Mouse (Mus musculus) intestine, embryonic 15.5 days (tissue): ENCODE results near the gene Gm43951. TPM values are rescaled to one million over a fixed set of nuclear protein-coding genes. Genes with fewer than 3 reads are reported as not detected.
A peak's percentile ranks its signal among the peaks of the same experiment; 100 is the strongest.

Experiments
- ATAC-seq: fragments of 200-750 bp; cut with Nextera tagmentation; 2 replicates; pipeline ENCODE4 v1.8.0; 2017; ENCODE audit warnings: moderate TSS enrichment, moderate library complexity
- H3K27ac ChIP-seq: fragments of 300-500 bp; sonication (generic); 2 replicates; pipeline ENCODE4 v1.5.1; 2015; ENCODE audit warnings: mild to moderate bottlenecking, inconsistent platforms
- H3K27me3 ChIP-seq: fragments of 300-500 bp; sonication (generic); replicated peaks from 2 replicates; pipeline ENCODE4 v1.6.1; 2015; ENCODE audit warnings: inconsistent platforms
- H3K36me3 ChIP-seq: fragments of 300-500 bp; sonication (generic); 2 replicates; pipeline ENCODE4 v1.6.1; 2015; ENCODE audit warnings: inconsistent platforms
- H3K4me1 ChIP-seq: fragments of 300-500 bp; sonication (generic); replicated peaks from 2 replicates; pipeline ENCODE4 v1.6.1; 2015; ENCODE audit warnings: inconsistent platforms
- H3K4me2 ChIP-seq: fragments of 300-500 bp; sonication (generic); replicated peaks from 2 replicates; pipeline ENCODE4 v1.6.1; 2015; ENCODE audit warnings: mild to moderate bottlenecking, inconsistent platforms
- H3K4me3 ChIP-seq: fragments of 300-500 bp; sonication (generic); replicated peaks from 2 replicates; pipeline ENCODE4 v1.5.1; 2015; ENCODE audit warnings: inconsistent platforms
- H3K9ac ChIP-seq: fragments of 300-500 bp; sonication (generic); 2 replicates; pipeline ENCODE4 v1.6.1; 2015; ENCODE audit warnings: inconsistent platforms
- H3K9me3 ChIP-seq: fragments of 300-500 bp; sonication (generic); 2 replicates; pipeline ENCODE4 v1.6.1; 2016; ENCODE audit warnings: inconsistent platforms
- WGBS: fragments of 180-500 bp; shearing (Covaris S2); methylation state at CpG from one replicate; pipeline ENCODE4 v1.1.7; 2015; 5-methylcytosine and 5-hydroxymethylcytosine counted together
- polyA plus RNA-seq: library from polyadenylated mRNA; unstranded; fragments of >200 nt; fragmentation: Nextera tagmentation; extraction: Ambion mirVana; gene quantifications from 2 replicates; pipeline ENCODE4 v1.2.1, GENCODE M21; 2015

Gm43951 gene
- 0.20 and 0.21 TPM in 2 replicates for polyA plus RNA-seq

- WGBS, result 1% methylated on average over 43 of the region's 43 CpGs
- ATAC-seq, result peak; percentile 27
- peak within 1 kb of the TSS; percentile 88 for H3K4me3 ChIP-seq
Measured at GRCm38 (mm10) chr11:72206341-72207203, at the start of gene Gm43951. TSS of gene Gm43951 (minus strand) at chr11:72206840.

GRCm38 (mm10) chr11:72256441-72256840, 49.8 kb upstream of the Gm43951 start:
- H3K27ac ChIP-seq, result no peak overlapping the region
- H3K36me3 ChIP-seq, result no peaks in the 10 kb centered on the region
- ATAC-seq, result no peak
- no peaks in the 10 kb centered on the region for H3K27me3 ChIP-seq
- no peak overlapping the region for H3K4me2 ChIP-seq
- H3K9ac ChIP-seq, result no peak overlapping the region
- WGBS, result 69% methylated on average over 2 of the region's 2 CpGs
- no peaks in the 10 kb centered on the region for H3K9me3 ChIP-seq
- H3K4me1 ChIP-seq, result no peaks in the 10 kb centered on the region
- H3K4me3 ChIP-seq, result no peak overlapping the region

More at GRCm38 (mm10) chr11:72206341-72207203, at the start of gene Gm43951:
- Histone ChIP-seq H3K36me3 (0 out of 2 replicates have a peak, but pooled peaks cover 9% of the 10 kb centered on the region), H3K27me3 (no peaks in the 10 kb centered on the region), H3K4me1 (peaks cover 18% of the 10 kb centered on the region), H3K4me2 (peak within 1 kb of the TSS; percentile 92), H3K9me3 (no peaks in the 10 kb centered on the region), H3K27ac (peak within 1 kb of the TSS; percentile 69), H3K9ac (peak within 1 kb of the TSS; percentile 80)

GRCm38 (mm10) chr11:72255629-72256028, 49.0 kb upstream of the Gm43951 start:
- Histone ChIP-seq H3K4me3 (no peak overlapping the region), H3K4me1 (no peaks in the 10 kb centered on the region), H3K4me2 (no peak overlapping the region), H3K9ac (no peak overlapping the region), H3K27ac (no peak overlapping the region), H3K9me3 (no peaks in the 10 kb centered on the region), H3K36me3 (no peaks in the 10 kb centered on the region), H3K27me3 (peaks cover under 1% of the 10 kb centered on the region; the same call in 1 of the 2 replicates)
- WGBS, result 87% methylated on average over 4 of the region's 4 CpGs
- ATAC-seq, result 0 out of 2 replicates have a peak, but pooled peaks have one; percentile 49

GRCm38 (mm10) chr11:72245196-72245753, 38.6 kb upstream of the Gm43951 start:
- Histone ChIP-seq H3K9ac (no peak overlapping the region), H3K4me2 (no peak overlapping the region), H3K9me3 (no peaks in the 10 kb centered on the region), H3K27ac (no peak overlapping the region), H3K4me3 (no peak overlapping the region), H3K27me3 (peaks cover 1% of the 10 kb centered on the region; the same call in 1 of the 2 replicates), H3K4me1 (no peaks in the 10 kb centered on the region), H3K36me3 (no peaks in the 10 kb centered on the region)
- no peak for ATAC-seq
- 82% methylated on average over 8 of the region's 8 CpGs for WGBS

- H3K9ac ChIP-seq, result no peak overlapping the region
- H3K27me3 ChIP-seq, result no peaks in the 10 kb centered on the region
- ATAC-seq, result no peak
- no peaks in the 10 kb centered on the region for H3K4me1 ChIP-seq
- H3K36me3 ChIP-seq, result no peaks in the 10 kb centered on the region
- H3K9me3 ChIP-seq, result no peaks in the 10 kb centered on the region
- H3K4me3 ChIP-seq, result no peak overlapping the region
- 72% methylated on average over 4 of the region's 4 CpGs for WGBS
- no peak overlapping the region for H3K4me2 ChIP-seq
- H3K27ac ChIP-seq, result no peak overlapping the region
Measured at GRCm38 (mm10) chr11:72240062-72240860, 33.6 kb upstream of the Gm43951 start.

- Histone ChIP-seq H3K36me3 (no peaks in the 10 kb centered on the region), H3K9ac (no peak overlapping the region), H3K4me2 (no peak overlapping the region), H3K4me1 (no peaks in the 10 kb centered on the region), H3K27me3 (no peaks in the 10 kb centered on the region), H3K9me3 (no peaks in the 10 kb centered on the region), H3K4me3 (no peak overlapping the region), H3K27ac (no peak overlapping the region)
- 59% methylated on average over 5 of the region's 5 CpGs for WGBS
- ATAC-seq, result no peak
Measured at GRCm38 (mm10) chr11:72234013-72234412, 27.4 kb upstream of the Gm43951 start.

GRCm38 (mm10) chr11:72232991-72233390, 26.4 kb upstream of the Gm43951 start:
- no peak for ATAC-seq
- WGBS, result 55% methylated on average over 1 of the region's 1 CpGs
- no peaks in the 10 kb centered on the region for H3K4me1 ChIP-seq

GRCm38 (mm10) chr11:72232068-72232467, 25.4 kb upstream of the Gm43951 start:
- ATAC-seq, result no peak
- no peaks in the 10 kb centered on the region for H3K9me3 ChIP-seq
- no peak overlapping the region for H3K27ac ChIP-seq
- H3K4me3 ChIP-seq, result no peak overlapping the region
- 82% methylated on average over 7 of the region's 7 CpGs for WGBS
- no peaks in the 10 kb centered on the region for H3K36me3 ChIP-seq
- no peak overlapping the region for H3K4me2 ChIP-seq
- no peaks in the 10 kb centered on the region for H3K4me1 ChIP-seq
- H3K9ac ChIP-seq, result no peak overlapping the region
- no peaks in the 10 kb centered on the region for H3K27me3 ChIP-seq

More at GRCm38 (mm10) chr11:72232991-72233390, 26.4 kb upstream of the Gm43951 start:
- no peaks in the 10 kb centered on the region for H3K9me3 ChIP-seq
- no peak overlapping the region for H3K9ac ChIP-seq
- no peak overlapping the region for H3K4me2 ChIP-seq
- H3K36me3 ChIP-seq, result no peaks in the 10 kb centered on the region
- H3K4me3 ChIP-seq, result no peak overlapping the region
- no peaks in the 10 kb centered on the region for H3K27me3 ChIP-seq
- H3K27ac ChIP-seq, result no peak overlapping the region

- no peak overlapping the region for H3K4me3 ChIP-seq
- no peak for ATAC-seq
- 82% methylated on average over 4 of the region's 4 CpGs for WGBS
- no peaks in the 10 kb centered on the region for H3K27me3 ChIP-seq
- no peak overlapping the region for H3K4me2 ChIP-seq
- H3K36me3 ChIP-seq, result no peaks in the 10 kb centered on the region
- no peak overlapping the region for H3K9ac ChIP-seq
- H3K9me3 ChIP-seq, result no peaks in the 10 kb centered on the region
- H3K27ac ChIP-seq, result no peak overlapping the region
- no peaks in the 10 kb centered on the region for H3K4me1 ChIP-seq
Measured at GRCm38 (mm10) chr11:72228513-72228912, 21.9 kb upstream of the Gm43951 start.

GRCm38 (mm10) chr11:72226901-72227300, 20.3 kb upstream of the Gm43951 start:
- H3K27me3 ChIP-seq, result no peaks in the 10 kb centered on the region
- no peak for ATAC-seq
- 84% methylated on average over 6 of the region's 6 CpGs for WGBS

GRCm38 (mm10) chr11:72226020-72226791, 19.6 kb upstream of the Gm43951 start:
- peak; percentile 23; the same call in 1 of the 2 replicates for ATAC-seq
- H3K27ac ChIP-seq, result no peak overlapping the region; the same call in 1 of the 2 replicates
- H3K36me3 ChIP-seq, result no peaks in the 10 kb centered on the region
- H3K9ac ChIP-seq, result no peak overlapping the region
- no peak overlapping the region for H3K4me2 ChIP-seq
- WGBS, result 70% methylated on average over 10 of the region's 10 CpGs
- no peaks in the 10 kb centered on the region for H3K9me3 ChIP-seq
- no peak overlapping the region for H3K4me3 ChIP-seq
- H3K27me3 ChIP-seq, result no peaks in the 10 kb centered on the region
- H3K4me1 ChIP-seq, result no peaks in the 10 kb centered on the region

More at GRCm38 (mm10) chr11:72226901-72227300, 20.3 kb upstream of the Gm43951 start:
- Histone ChIP-seq H3K27ac (no peak overlapping the region), H3K9ac (no peak overlapping the region), H3K4me1 (no peaks in the 10 kb centered on the region), H3K4me2 (no peak overlapping the region), H3K9me3 (no peaks in the 10 kb centered on the region), H3K36me3 (no peaks in the 10 kb centered on the region), H3K4me3 (no peak overlapping the region)
